Mouse (Mus musculus): ENCODE measurements around the gene Med14. TPM values are rescaled to one million over a fixed set of nuclear protein-coding genes. Genes with fewer than 3 reads are reported as not detected.

Med14 gene
- total RNA-seq, 1 experiment from 2014 or later, result 18.5 TPM

DNA sequence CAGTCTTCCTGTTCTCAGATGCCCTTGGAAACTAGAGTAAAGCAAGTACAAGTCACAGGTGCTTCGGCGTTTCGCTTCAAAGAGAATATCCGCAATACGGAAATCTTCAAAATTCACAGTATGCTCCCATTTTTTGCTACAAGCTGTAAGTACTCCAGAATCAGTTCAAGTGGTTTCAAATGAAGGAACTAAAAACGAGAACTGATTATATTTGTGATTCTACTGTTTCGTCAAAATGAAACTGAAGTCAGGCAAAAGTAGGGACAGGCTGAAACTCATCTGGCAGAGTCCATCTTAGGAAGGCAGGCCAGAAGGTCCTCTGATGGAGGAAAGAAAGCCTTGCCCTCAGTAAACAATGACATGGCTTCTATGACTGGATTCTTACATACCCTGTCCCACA, 48.1 kb downstream of the Med14 start:
- ATAC-seq (replicated peaks in 1 of 2; ENCODE audit: insufficient read depth in 1 of 2, low FRiP score in 2 of 2, low TSS enrichment in 1 of 2, low read depth in 1 of 2, poor library complexity in 2 of 2, severe bottlenecking in 2 of 2), result no peak

DNA sequence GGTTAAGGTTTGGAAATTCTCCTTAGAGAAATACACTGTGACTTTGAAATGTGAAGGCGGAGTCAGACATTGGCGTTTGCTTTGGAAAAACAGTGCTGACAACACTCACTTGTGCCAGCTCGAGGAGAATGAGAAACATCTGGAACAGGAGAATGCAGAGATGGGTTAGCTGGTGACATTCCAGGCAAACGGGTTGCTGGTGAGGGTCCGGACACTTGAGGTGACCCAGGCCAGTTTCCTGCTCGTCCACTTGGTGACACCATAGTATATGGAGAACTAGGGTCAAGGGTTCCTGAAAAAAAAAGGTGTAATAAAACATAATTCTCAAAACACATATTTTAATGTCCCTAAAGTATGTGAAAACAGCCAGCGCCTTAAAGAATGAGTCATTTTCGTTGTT, 75.0 kb downstream of the Med14 start:
- ATAC-seq (replicated peaks in 1 of 2; ENCODE audit: insufficient read depth in 1 of 2, low FRiP score in 2 of 2, low TSS enrichment in 1 of 2, low read depth in 1 of 2, poor library complexity in 2 of 2, severe bottlenecking in 2 of 2), result no peak

DNA sequence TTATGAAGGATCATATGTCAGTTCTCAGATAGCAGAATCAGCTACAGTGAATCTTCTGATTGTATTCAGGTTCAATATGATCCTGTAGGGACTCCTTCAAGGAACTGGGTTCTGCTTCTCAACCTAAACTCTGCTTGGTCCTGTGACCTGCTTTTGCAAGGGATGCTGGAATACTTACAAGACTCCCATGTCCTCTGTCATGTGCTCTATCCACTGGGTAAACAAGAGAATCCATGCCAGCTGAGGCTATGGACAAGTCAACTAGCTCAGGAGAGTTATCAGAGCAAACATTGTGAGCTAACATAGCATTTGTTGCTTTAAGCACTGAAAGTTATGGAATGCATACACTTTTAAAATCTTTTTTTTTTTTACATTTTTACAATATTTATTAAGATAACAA, 75.8 kb downstream of the Med14 start:
- ATAC-seq (replicated peaks in 1 of 2; ENCODE audit: insufficient read depth in 1 of 2, low FRiP score in 2 of 2, low TSS enrichment in 1 of 2, low read depth in 1 of 2, poor library complexity in 2 of 2, severe bottlenecking in 2 of 2), result no peak

DNA sequence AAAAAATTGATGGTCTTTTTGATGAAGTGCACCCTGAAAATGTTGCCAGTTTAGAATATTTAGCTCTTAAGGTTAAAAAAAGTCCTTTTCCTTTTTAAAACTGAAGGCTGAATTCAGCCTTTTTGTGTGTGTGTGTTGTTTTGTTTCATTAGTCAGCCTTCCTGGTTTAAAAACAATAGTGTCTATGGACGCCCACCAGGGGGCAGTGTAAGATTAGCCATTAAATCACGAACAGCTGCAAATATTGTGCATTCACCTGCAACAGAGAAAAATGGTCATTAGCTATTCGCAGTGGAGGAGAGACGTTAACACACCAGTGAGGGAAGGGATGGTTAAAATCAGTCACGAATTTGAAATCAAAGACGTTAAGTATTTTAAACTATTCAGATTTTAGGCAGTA, 84.5 kb downstream of the Med14 start:
- no peak for ATAC-seq (replicated peaks in 1 of 2; ENCODE audit: insufficient read depth in 1 of 2, low FRiP score in 2 of 2, low TSS enrichment in 1 of 2, low read depth in 1 of 2, poor library complexity in 2 of 2, severe bottlenecking in 2 of 2)

DNA sequence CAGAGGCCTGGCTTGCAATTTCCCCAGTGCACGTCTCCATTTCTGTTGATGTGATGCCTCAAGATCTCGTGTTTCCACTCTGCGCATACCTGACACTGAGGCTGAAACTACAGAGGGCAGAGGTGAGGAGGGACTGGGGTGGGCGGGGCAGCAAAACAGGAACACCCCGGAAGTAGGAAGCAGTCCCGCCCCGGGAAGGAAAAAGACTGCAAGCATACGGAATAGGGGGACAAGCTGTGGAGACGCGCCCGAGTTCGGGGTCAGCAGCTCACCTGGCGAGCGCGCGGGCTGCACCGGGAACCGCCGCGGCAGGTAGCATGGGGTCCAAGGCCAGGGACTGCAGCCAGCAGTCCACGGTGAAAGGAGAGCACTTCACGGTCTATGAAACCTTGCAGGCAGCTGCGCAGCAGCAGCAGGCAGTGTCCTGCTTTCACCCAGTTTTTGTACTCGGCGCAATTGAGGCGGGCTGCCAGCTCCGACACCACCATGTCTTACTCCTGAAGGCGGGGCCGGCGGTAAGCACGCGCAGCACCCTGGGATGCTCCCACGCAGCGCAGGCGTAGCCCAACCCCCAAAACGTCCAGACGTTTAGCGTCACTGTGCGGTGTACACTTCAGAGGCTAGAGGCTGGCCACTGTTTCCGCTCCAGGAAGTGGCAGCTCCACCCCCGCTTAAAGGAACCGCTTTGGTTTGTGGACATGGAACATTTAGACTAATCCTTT, 88.7 kb downstream of the Med14 start, which contains the start of gene 1810030O07Rik:
Gene 1810030O07Rik, minus strand, starts transcription at position 615 of the 722 bp plus-strand sequence.
- ATAC-seq (replicated peaks in 1 of 2; ENCODE audit: insufficient read depth in 1 of 2, low FRiP score in 2 of 2, low TSS enrichment in 1 of 2, low read depth in 1 of 2, poor library complexity in 2 of 2, severe bottlenecking in 2 of 2), result peak; percentile 99 to 100

DNA sequence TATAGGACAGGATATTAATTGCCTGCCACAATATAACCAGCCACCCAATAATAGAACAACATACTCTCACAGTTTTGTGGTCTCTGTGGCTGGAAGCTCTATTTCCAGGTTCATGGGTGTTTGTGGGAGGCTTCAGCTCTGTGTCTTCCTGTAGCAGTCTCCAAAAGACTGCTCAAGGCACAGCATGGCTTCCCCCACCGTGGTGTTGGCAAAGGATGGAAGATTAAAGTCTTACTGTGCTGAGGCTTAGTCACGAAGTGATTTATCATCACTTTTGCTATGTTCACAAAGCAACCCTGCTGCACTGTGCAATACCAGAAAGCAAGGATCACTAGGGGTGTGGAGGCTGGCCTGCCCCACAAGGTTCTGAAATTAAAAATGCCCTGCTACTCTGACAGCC, 108.0 kb downstream of the Med14 start:
- ATAC-seq (replicated peaks in 1 of 2; ENCODE audit: insufficient read depth in 1 of 2, low FRiP score in 2 of 2, low TSS enrichment in 1 of 2, low read depth in 1 of 2, poor library complexity in 2 of 2, severe bottlenecking in 2 of 2), result no peak

DNA sequence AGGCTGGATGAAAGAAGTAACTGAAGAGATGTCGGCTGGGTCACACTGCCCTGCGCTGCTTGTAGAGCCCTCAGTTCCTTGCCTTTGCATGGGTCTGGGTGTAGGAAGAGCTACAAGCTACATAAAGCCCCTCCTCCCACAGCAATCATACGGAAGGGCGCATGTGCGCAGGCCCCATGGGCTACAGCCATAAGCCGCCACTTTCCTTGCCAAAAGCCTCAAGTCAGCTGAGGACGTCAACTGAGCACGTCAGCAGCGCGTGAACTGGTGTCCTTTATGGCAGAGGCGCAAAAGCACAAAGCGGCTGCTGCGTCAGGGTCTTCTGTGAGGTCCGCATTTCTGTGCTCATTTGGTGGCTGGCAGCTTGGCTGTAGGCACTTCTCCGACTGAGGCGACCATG, 110.0 kb downstream of the Med14 start:
- no peak for ATAC-seq (replicated peaks in 1 of 2; ENCODE audit: insufficient read depth in 1 of 2, low FRiP score in 2 of 2, low TSS enrichment in 1 of 2, low read depth in 1 of 2, poor library complexity in 2 of 2, severe bottlenecking in 2 of 2)

DNA sequence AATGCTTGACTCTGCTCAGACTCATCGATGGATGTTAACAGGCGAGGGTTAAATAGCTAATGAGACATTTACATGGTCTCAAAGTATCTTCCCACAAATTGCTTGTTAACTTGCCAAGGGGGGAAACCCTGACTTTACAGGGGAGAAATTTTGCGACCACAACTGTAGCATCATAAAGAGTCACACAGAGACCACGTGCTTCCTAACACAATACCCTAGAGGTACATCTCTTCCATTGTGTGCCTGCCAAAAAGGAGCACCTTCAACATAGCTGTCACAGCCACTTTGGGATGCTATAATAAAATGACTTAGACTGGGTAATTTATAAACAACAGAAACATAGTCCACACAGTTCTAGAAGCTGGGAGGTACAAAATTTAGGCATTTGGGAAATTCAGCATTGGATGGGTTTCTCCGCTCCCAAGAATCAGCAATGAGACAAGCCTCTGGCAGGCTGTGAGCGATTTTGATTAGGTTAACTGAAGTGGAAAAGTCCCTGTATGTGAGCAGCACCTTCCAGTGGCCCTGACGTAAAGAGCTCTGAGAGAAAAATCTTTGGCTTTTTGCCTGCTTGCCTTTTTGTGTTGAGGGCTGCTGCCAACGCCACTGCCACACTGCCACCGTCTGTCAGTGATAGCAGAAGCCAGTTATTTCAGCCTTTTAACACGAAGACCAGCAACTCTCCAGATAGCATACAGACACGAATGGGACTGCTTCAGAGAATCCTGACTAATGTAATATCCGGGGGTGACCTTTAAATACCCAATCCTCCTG, 116.2 kb downstream of the Med14 start:
- no peak for ATAC-seq (replicated peaks in 1 of 2; ENCODE audit: insufficient read depth in 1 of 2, low FRiP score in 2 of 2, low TSS enrichment in 1 of 2, low read depth in 1 of 2, poor library complexity in 2 of 2, severe bottlenecking in 2 of 2)

DNA sequence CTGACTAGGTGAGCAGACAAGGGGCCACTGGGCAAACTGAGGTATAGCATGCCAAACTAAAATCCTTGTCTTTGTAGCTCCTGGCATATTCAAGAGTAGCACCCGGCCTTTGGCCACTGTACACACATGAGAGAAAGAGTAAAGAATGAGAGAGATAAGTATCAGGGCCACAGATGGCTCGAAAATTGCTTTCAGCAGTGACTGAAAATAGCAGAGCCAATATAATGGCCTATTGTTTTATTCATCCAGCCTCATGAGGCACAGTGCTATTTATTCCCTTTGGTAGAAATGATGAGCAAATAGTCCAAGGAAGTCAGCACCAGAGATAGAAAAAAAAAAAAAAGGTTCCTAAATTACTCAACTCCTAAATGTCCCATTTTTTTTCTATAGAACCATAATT, 116.9 kb downstream of the Med14 start:
- no peak for ATAC-seq (replicated peaks in 1 of 2; ENCODE audit: insufficient read depth in 1 of 2, low FRiP score in 2 of 2, low TSS enrichment in 1 of 2, low read depth in 1 of 2, poor library complexity in 2 of 2, severe bottlenecking in 2 of 2)

Other genes starting within 250 kb of the Med14 start
- 67.9 and 87.2 TPM in 2 replicates for gene Atp6ap2, start 174.3 kb downstream of the Med14 start, total RNA-seq (2017)
- gene 1810030O07Rik, start 88.4 kb downstream of the Med14 start, total RNA-seq (2017), result 38.6 and 41.2 TPM in 2 replicates